Mouse (Mus musculus): ENCODE measurements around the gene Itgb4. TPM values are rescaled to one million over a fixed set of nuclear protein-coding genes. Genes with fewer than 3 reads are reported as not detected.

Gene Itgb4
- total and polyA plus RNA-seq, 3 experiments: 0.69 to 0.85 TPM; not detected in 1

GRCm38 (mm10) chr11:116049610-116050009, 75.1 kb downstream of the Itgb4 start:
- peaks cover 4 to 17% of the 10 kb centered on the region in 2 experiments for H3K4me1 ChIP-seq (ENCODE audit: control insufficient read depth in 1 of 2, insufficient read depth in 2 of 2, low read length in 2 of 2)
- TF ChIP-seq CHD1 (IDR thresholded peaks at IDR 0.05; ENCODE audit: low read depth, low read length): no peak
- no peak for TF ChIP-seq E2F4 (IDR thresholded peaks at IDR 0.05; ENCODE audit: borderline replicate concordance, low read depth, low read length)
- no peak for TF ChIP-seq MYB (IDR thresholded peaks at IDR 0.05; ENCODE audit: low read depth, low read length)
- TF ChIP-seq NRF1 (IDR thresholded peaks at IDR 0.05; ENCODE audit: insufficient read depth, low read depth, low read length, poor library complexity, severe bottlenecking): no peak
- TF ChIP-seq CHD2 (IDR thresholded peaks at IDR 0.05; ENCODE audit: low read length): no peak
- no peak for TF ChIP-seq MXI1 (IDR thresholded peaks at IDR 0.05; ENCODE audit: low read depth, low read length)
- no peak for TF ChIP-seq USF1 (IDR thresholded peaks at IDR 0.05; ENCODE audit: low read depth, low read length)
- no peak for TF ChIP-seq MEF2A (IDR thresholded peaks at IDR 0.05; ENCODE audit: extremely low read depth, insufficient replicate concordance, low read depth, low read length, poor library complexity, severe bottlenecking)
- no peak for TF ChIP-seq ZKSCAN1 (IDR thresholded peaks at IDR 0.05; ENCODE audit: low read depth, low read length)
- TF ChIP-seq EP300 (IDR thresholded peaks at IDR 0.05; ENCODE audit: low read depth in 1 of 2, low read length in 2 of 2): no peak
- no peak for TF ChIP-seq GATA1 (IDR thresholded peaks at IDR 0.05; ENCODE audit: low read depth, low read length)
- no peak for TF ChIP-seq GABPA (IDR thresholded peaks at IDR 0.05; ENCODE audit: low read depth, low read length)
- TF ChIP-seq MAFK (IDR thresholded peaks at IDR 0.05; ENCODE audit: borderline replicate concordance, low read depth, low read length): no peak
- no peak for TF ChIP-seq UBTF (IDR thresholded peaks at IDR 0.05; ENCODE audit: borderline replicate concordance, insufficient read depth, low read depth, low read length)
- no peak for TF ChIP-seq USF2 (IDR thresholded peaks at IDR 0.05; ENCODE audit: borderline replicate concordance in 1 of 2, insufficient read depth in 1 of 2, low read depth in 1 of 2, low read length in 2 of 2)
- TF ChIP-seq MAZ (IDR thresholded peaks at IDR 0.05; ENCODE audit: low read depth, low read length): no peak
- TF ChIP-seq POLR2AphosphoS5 (IDR thresholded peaks at IDR 0.05; ENCODE audit: borderline replicate concordance, low read depth, low read length): no peak
- no peak for TF ChIP-seq POLR2AphosphoS2 (IDR thresholded peaks at IDR 0.05; ENCODE audit: low read length)
- TF ChIP-seq JUND (IDR thresholded peaks at IDR 0.05; ENCODE audit: low read depth, low read length): no peak
- H3K79me2 ChIP-seq (ENCODE audit: control insufficient read depth, insufficient read depth, low read length, poor library complexity): no peaks in the 10 kb centered on the region
- DNase-seq (ENCODE audit: low read depth, low spot score): no peak
- no peak overlapping the region for H3K27ac ChIP-seq (ENCODE audit: control insufficient read depth, low read depth, low read length)
- H3K9ac ChIP-seq (ENCODE audit: control insufficient read depth, low read depth, low read length, poor library complexity, severe bottlenecking): no peak overlapping the region
- H3K9me3 ChIP-seq (replicated peaks; ENCODE audit: insufficient read depth, low read length): no peaks in the 10 kb centered on the region
- H3K4me3 ChIP-seq (ENCODE audit: control insufficient read depth in 1 of 2, insufficient read depth in 1 of 2, low read depth in 2 of 2, low read length in 2 of 2): no peak overlapping the region
- H3K36me3 ChIP-seq (ENCODE audit: control insufficient read depth in 1 of 2, insufficient read depth in 2 of 2, low read length in 2 of 2): peaks cover 8 to 15% of the 10 kb centered on the region in 2 experiments
- no peaks in the 10 kb centered on the region for H3K27me3 ChIP-seq (ENCODE audit: control insufficient read depth in 1 of 2, insufficient read depth in 2 of 2, low read length in 2 of 2)

GRCm38 (mm10) chr11:116050196-116050595, 75.7 kb downstream of the Itgb4 start:
- Histone ChIP-seq H3K27ac (ENCODE audit: control insufficient read depth, low read depth, low read length) (no peak overlapping the region), H3K9ac (ENCODE audit: control insufficient read depth, low read depth, low read length, poor library complexity, severe bottlenecking) (no peak overlapping the region), H3K9me3 (replicated peaks; ENCODE audit: insufficient read depth, low read length) (no peaks in the 10 kb centered on the region), H3K27me3 (ENCODE audit: control insufficient read depth in 1 of 2, insufficient read depth in 2 of 2, low read length in 2 of 2) (no peaks in the 10 kb centered on the region), H3K4me3 (ENCODE audit: control insufficient read depth in 1 of 2, insufficient read depth in 1 of 2, low read depth in 2 of 2, low read length in 2 of 2) (no peak overlapping the region), H3K4me1 (ENCODE audit: control insufficient read depth in 1 of 2, insufficient read depth in 2 of 2, low read length in 2 of 2) (peaks cover 4 to 17% of the 10 kb centered on the region in 2 experiments), H3K79me2 (ENCODE audit: control insufficient read depth, insufficient read depth, low read length, poor library complexity) (no peaks in the 10 kb centered on the region), H3K36me3 (ENCODE audit: control insufficient read depth in 1 of 2, insufficient read depth in 2 of 2, low read length in 2 of 2) (peaks cover 8 to 18% of the 10 kb centered on the region in 2 experiments)
- DNase-seq (ENCODE audit: low read depth, low spot score): no peak
- no peak for TF ChIP-seq POLR2AphosphoS2 (IDR thresholded peaks at IDR 0.05; ENCODE audit: low read length)
- TF ChIP-seq UBTF (IDR thresholded peaks at IDR 0.05; ENCODE audit: borderline replicate concordance, insufficient read depth, low read depth, low read length): no peak
- no peak for TF ChIP-seq GATA1 (IDR thresholded peaks at IDR 0.05; ENCODE audit: low read depth, low read length)
- TF ChIP-seq NELFE (IDR thresholded peaks at IDR 0.05; ENCODE audit: low read depth, low read length): no peak
- TF ChIP-seq ZKSCAN1 (IDR thresholded peaks at IDR 0.05; ENCODE audit: low read depth, low read length): no peak
- no peak for TF ChIP-seq MAZ (IDR thresholded peaks at IDR 0.05; ENCODE audit: low read depth, low read length)
- TF ChIP-seq MEF2A (IDR thresholded peaks at IDR 0.05; ENCODE audit: extremely low read depth, insufficient replicate concordance, low read depth, low read length, poor library complexity, severe bottlenecking): no peak
- TF ChIP-seq MYC (IDR thresholded peaks at IDR 0.05; ENCODE audit: low read depth, low read length): no peak
- TF ChIP-seq ZC3H11A (IDR thresholded peaks at IDR 0.05; ENCODE audit: low read depth, low read length): no peak
- TF ChIP-seq CTCF (IDR thresholded peaks at IDR 0.05 in 2 of 3, conservative IDR thresholded peaks at IDR 0.05 in 1 of 3; ENCODE audit: control insufficient read depth in 1 of 3, insufficient read depth in 1 of 3, low read depth in 2 of 3, low read length in 3 of 3, poor library complexity in 1 of 3, severe bottlenecking in 1 of 3): no peak
- TF ChIP-seq MXI1 (IDR thresholded peaks at IDR 0.05; ENCODE audit: low read depth, low read length): no peak
- no peak for TF ChIP-seq SIN3A (IDR thresholded peaks at IDR 0.05; ENCODE audit: low read length)
- no peak for TF ChIP-seq RAD21 (IDR thresholded peaks at IDR 0.05; ENCODE audit: low read depth, low read length)
- no peak for TF ChIP-seq RCOR1 (IDR thresholded peaks at IDR 0.05; ENCODE audit: low read depth, low read length)
- no peak for TF ChIP-seq JUND (IDR thresholded peaks at IDR 0.05; ENCODE audit: low read depth, low read length)
- no peak for TF ChIP-seq MAFK (IDR thresholded peaks at IDR 0.05; ENCODE audit: borderline replicate concordance, low read depth, low read length)
- no peak for TF ChIP-seq ZMIZ1 (IDR thresholded peaks at IDR 0.05; ENCODE audit: low read depth, low read length)
- no peak for TF ChIP-seq TBP (IDR thresholded peaks at IDR 0.05; ENCODE audit: low read depth, low read length)
- no peak for TF ChIP-seq ZNF384 (IDR thresholded peaks at IDR 0.05; ENCODE audit: low read depth, low read length)
- TF ChIP-seq MAX (IDR thresholded peaks at IDR 0.05; ENCODE audit: low read length): no peak

All from MEL (cell line).